Mouse (Mus musculus): ENCODE measurements around the gene D17Wsu92e. TPM values are rescaled to one million over a fixed set of nuclear protein-coding genes. Genes with fewer than 3 reads are reported as not detected.

Gene D17Wsu92e
- total and polyA plus RNA-seq, 3 experiments, result 34.9 to 70.8 (median 44.2) TPM

- TF ChIP-seq RAD21 (IDR thresholded peaks at IDR 0.05; ENCODE audit: low read depth, low read length) (no peak), UBTF (IDR thresholded peaks at IDR 0.05; ENCODE audit: low read depth, low read length) (no peak), HCFC1 (IDR thresholded peaks at IDR 0.05; ENCODE audit: low read depth, low read length) (no peak), MAZ (IDR thresholded peaks at IDR 0.05; ENCODE audit: low read depth, low read length) (no peak), BHLHE40 (IDR thresholded peaks at IDR 0.05; ENCODE audit: low read depth, low read length) (no peak), JUN (IDR thresholded peaks at IDR 0.05; ENCODE audit: insufficient read depth, low read depth, low read length) (no peak), CHD1 (IDR thresholded peaks at IDR 0.05; ENCODE audit: low read depth, low read length) (no peak), GABPA (IDR thresholded peaks at IDR 0.05; ENCODE audit: insufficient replicate concordance, low read depth, low read length) (no peak), TCF12 (IDR thresholded peaks at IDR 0.05; ENCODE audit: low read depth, low read length) (no peak), CTCF (conservative IDR thresholded peaks at IDR 0.05 in 1 of 2, IDR thresholded peaks at IDR 0.05 in 1 of 2; ENCODE audit: low read depth in 2 of 2, low read length in 2 of 2) (no peak), KAT2A (IDR thresholded peaks at IDR 0.05; ENCODE audit: insufficient replicate concordance, low read length) (no peak), MAFK (IDR thresholded peaks at IDR 0.05; ENCODE audit: insufficient replicate concordance, low read length) (no peak), NELFE (IDR thresholded peaks at IDR 0.05; ENCODE audit: low read depth, low read length) (no peak), SMC3 (IDR thresholded peaks at IDR 0.05; ENCODE audit: low read depth, low read length) (no peak), EP300 (IDR thresholded peaks at IDR 0.05; ENCODE audit: low read length) (no peak), ELF1 (IDR thresholded peaks at IDR 0.05; ENCODE audit: low read depth, low read length) (no peak), RCOR1 (conservative IDR thresholded peaks at IDR 0.05; ENCODE audit: low read depth, low read length) (no peak)
- in situ Hi-C loops (cut with MboI; ENCODE audit: low pct_ligation_motif_present, low pct_unique_long_range_greater_than_20kb, low sequenced_read_pairs), result no loop called here
- H3K36me3 ChIP-seq (replicated peaks in 1 of 2; ENCODE audit: control insufficient read depth in 1 of 2, insufficient read depth in 1 of 2, low read length in 1 of 2), result peaks cover 26 to 90% of the 10 kb centered on the region in 2 experiments
These were observed 70.0 kb downstream of the D17Wsu92e start for GRCm38 (mm10) chr17:27750451-27750942.

GRCm38 (mm10) chr17:27748123-27748522, 72.3 kb downstream of the D17Wsu92e start:
- TF ChIP-seq PAX5 (IDR thresholded peaks at IDR 0.05; ENCODE audit: low read length) (no peak), MXI1 (IDR thresholded peaks at IDR 0.05; ENCODE audit: low read depth, low read length) (no peak), USF1 (IDR thresholded peaks at IDR 0.05; ENCODE audit: low read depth, low read length) (no peak), MAFK (IDR thresholded peaks at IDR 0.05; ENCODE audit: insufficient replicate concordance, low read length) (no peak), KAT2A (IDR thresholded peaks at IDR 0.05; ENCODE audit: insufficient replicate concordance, low read length) (no peak), BHLHE40 (IDR thresholded peaks at IDR 0.05; ENCODE audit: low read depth, low read length) (no peak), CTCF (conservative IDR thresholded peaks at IDR 0.05 in 1 of 2, IDR thresholded peaks at IDR 0.05 in 1 of 2; ENCODE audit: low read depth in 2 of 2, low read length in 2 of 2) (no peak), SMC3 (IDR thresholded peaks at IDR 0.05; ENCODE audit: low read depth, low read length) (no peak), MAZ (IDR thresholded peaks at IDR 0.05; ENCODE audit: low read depth, low read length) (no peak), POLR2AphosphoS2 (IDR thresholded peaks at IDR 0.05; ENCODE audit: low read depth, low read length) (no peak), ZMIZ1 (IDR thresholded peaks at IDR 0.05; ENCODE audit: low read depth, low read length) (no peak), TCF12 (IDR thresholded peaks at IDR 0.05; ENCODE audit: low read depth, low read length) (no peak), NELFE (IDR thresholded peaks at IDR 0.05; ENCODE audit: low read depth, low read length) (no peak)
- Histone ChIP-seq H3K9me3 (replicated peaks; ENCODE audit: low read length) (no peaks in the 10 kb centered on the region), H3K9ac (ENCODE audit: insufficient read depth, low read depth) (no peak overlapping the region), H3K4me3 (replicated peaks in 1 of 3; ENCODE audit: low read depth in 2 of 3, low read length in 2 of 3, poor library complexity in 1 of 3) (no peak overlapping the region), H3K27ac (ENCODE audit: insufficient read depth, low read depth) (no peak overlapping the region), H3K27me3 (replicated peaks) (no peaks in the 10 kb centered on the region), H3K4me1 (ENCODE audit: control insufficient read depth in 1 of 2, insufficient read depth in 2 of 2) (peaks cover 4 to 40% of the 10 kb centered on the region in 2 experiments; a peak in 2 of 4 replicates), H3K79me2 (replicated peaks; ENCODE audit: control insufficient read depth, extremely low read depth, insufficient read depth, poor library complexity, severe bottlenecking) (no peaks in the 10 kb centered on the region), H3K4me2 (ENCODE audit: insufficient read depth, low read depth, poor library complexity, severe bottlenecking) (no peak overlapping the region), H3K36me3 (replicated peaks in 1 of 2; ENCODE audit: control insufficient read depth in 1 of 2, insufficient read depth in 1 of 2, low read length in 1 of 2) (peaks cover 20 to 66% of the 10 kb centered on the region in 2 experiments)
- in situ Hi-C loops (cut with MboI; ENCODE audit: low pct_ligation_motif_present, low pct_unique_long_range_greater_than_20kb, low sequenced_read_pairs) (no loop called here), dilution Hi-C loops (cut with MboI; ENCODE audit: extremely low pct_ligation_motif_present, extremely low pct_unique_long_range_greater_than_20kb, low sequenced_read_pairs) (no loop called here)
- no peak for DNase-seq (ENCODE audit: extremely low read depth)

More at GRCm38 (mm10) chr17:27750451-27750942, 70.0 kb downstream of the D17Wsu92e start:
- peaks cover 4 to 45% of the 10 kb centered on the region in 2 experiments; a peak in 2 of 4 replicates for H3K4me1 ChIP-seq (ENCODE audit: control insufficient read depth in 1 of 2, insufficient read depth in 2 of 2)
- DNase-seq (ENCODE audit: extremely low read depth), result no peak
- H3K4me2 ChIP-seq (ENCODE audit: insufficient read depth, low read depth, poor library complexity, severe bottlenecking), result no peak overlapping the region
- H3K79me2 ChIP-seq (replicated peaks; ENCODE audit: control insufficient read depth, extremely low read depth, insufficient read depth, poor library complexity, severe bottlenecking), result no peaks in the 10 kb centered on the region
- H3K9ac ChIP-seq (ENCODE audit: insufficient read depth, low read depth), result no peak overlapping the region
- no peak overlapping the region for H3K27ac ChIP-seq (ENCODE audit: insufficient read depth, low read depth)
- no peaks in the 10 kb centered on the region for H3K27me3 ChIP-seq (replicated peaks)
- no peaks in the 10 kb centered on the region for H3K9me3 ChIP-seq (replicated peaks; ENCODE audit: low read length)
- no peak overlapping the region for H3K4me3 ChIP-seq (replicated peaks in 1 of 3; ENCODE audit: low read depth in 2 of 3, low read length in 2 of 3, poor library complexity in 1 of 3)
- dilution Hi-C loops (cut with MboI; ENCODE audit: extremely low pct_ligation_motif_present, extremely low pct_unique_long_range_greater_than_20kb, low sequenced_read_pairs), result no loop called here

All from CH12.LX (cell line).